Mouse (Mus musculus) E14TG2a.4 (cell line): ENCODE results near the gene Trank1.

Source experiments
- H3K27me3 ChIP-seq: 2 replicates; pipeline ENCODE4 v1.6.1; 2014; ENCODE audit warnings: low read length, control low read depth; ENCODE audit not compliant: insufficient read depth
- H3K36me3 ChIP-seq: 2 replicates; pipeline ENCODE4 v1.6.1; 2014; ENCODE audit warnings: low read length, control low read depth; ENCODE audit not compliant: insufficient read depth
- H3K4me1 ChIP-seq: replicated peaks from 2 replicates; pipeline ENCODE4 v1.6.1; 2014; ENCODE audit warnings: low read depth, low read length, control low read depth
- H3K4me3 ChIP-seq: replicated peaks from 2 replicates; pipeline ENCODE4 v1.5.1; 2014; ENCODE audit warnings: mild to moderate bottlenecking, low read length
- H3K9me3 ChIP-seq: 2 replicates; pipeline ENCODE4 v1.6.1; 2014; ENCODE audit warnings: low read length, control low read depth
- CTCF ChIP-seq: conservative IDR thresholded peaks from 2 replicates; pipeline ENCODE4 v1.5.1; 2014; ENCODE audit warnings: low read length
- NANOG ChIP-seq: IDR thresholded peaks from 2 replicates; pipeline ENCODE4 v1.6.1; 2014; ENCODE audit warnings: borderline replicate concordance, low read length, mixed read lengths
- POU5F1 ChIP-seq: IDR thresholded peaks from 2 replicates; pipeline ENCODE4 v1.6.1; 2014; ENCODE audit warnings: low read length, borderline replicate concordance

The Trank1 gene

DNA sequence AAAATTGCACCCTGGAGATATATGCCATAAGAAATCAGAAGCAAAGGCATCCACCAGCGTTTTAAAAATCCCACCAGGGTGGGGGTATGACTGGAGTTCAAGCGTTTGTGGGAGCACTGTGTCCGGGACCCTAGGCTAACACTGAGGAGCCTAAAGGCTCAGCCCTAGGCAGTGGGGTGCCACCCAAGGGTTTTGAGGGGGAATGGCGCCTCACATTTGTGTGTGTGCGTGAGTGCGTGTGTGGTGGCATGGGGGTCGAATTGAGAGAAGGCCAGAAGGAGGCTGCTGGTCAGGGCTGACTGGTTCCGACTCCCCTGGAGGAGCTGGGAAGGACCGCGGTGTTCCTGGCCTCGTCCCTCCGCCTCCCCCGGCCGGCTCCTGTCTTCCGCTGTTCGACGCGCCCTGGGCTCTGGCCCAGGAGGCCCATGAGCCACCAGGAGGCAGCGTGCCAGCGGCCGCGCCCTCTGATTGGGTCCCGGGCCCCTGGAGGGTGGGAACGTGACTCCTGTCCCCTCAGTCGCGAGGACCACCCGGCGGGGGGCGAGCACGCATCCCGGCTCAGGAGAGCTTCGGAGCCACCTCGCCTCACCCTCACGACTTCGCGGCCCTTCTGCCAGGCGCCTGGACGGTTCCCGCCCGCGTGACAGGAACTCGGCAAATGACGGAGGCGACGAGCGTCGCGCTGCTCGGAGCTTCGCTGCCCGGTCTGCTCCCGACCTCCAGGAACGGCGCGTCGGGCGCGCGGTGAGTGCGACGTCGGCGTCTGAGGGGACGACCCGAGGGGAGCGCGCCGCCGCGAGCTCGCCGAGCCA lies at the start of gene Trank1:
TSS of gene Trank1 (plus strand) at position 709 of the 812 bp plus-strand sequence.
- no peak for TF ChIP-seq POU5F1
- no peak for TF ChIP-seq CTCF
- no peak for TF ChIP-seq NANOG
- Histone ChIP-seq H3K27me3 (peaks cover 53% of the 10 kb centered on the region), H3K4me1 (no peaks in the 10 kb centered on the region; the same call in 1 of the 2 replicates), H3K9me3 (no peaks in the 10 kb centered on the region), H3K36me3 (no peaks in the 10 kb centered on the region), H3K4me3 (peak within 1 kb of the TSS; percentile 79)

DNA sequence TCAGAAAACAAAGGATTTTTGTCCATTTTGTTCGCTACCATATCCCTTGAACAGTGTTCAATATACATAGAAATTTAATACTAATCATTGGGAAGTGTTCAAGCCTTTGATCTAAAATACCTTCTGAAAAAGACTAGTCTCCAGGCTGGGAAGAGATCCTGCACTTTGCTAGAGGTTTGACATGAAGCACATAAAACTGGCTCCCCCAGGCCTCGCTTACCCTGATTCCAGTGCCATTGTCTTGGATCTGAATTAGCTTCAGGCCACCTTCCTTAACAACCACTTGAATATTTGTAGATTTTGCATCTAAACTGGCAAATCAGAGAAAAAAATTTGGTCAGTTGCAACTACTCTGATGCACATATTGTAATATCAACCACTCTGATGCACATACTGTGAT lies 43.5 kb upstream of the Trank1 start:
- Histone ChIP-seq H3K27me3 (no peaks in the 10 kb centered on the region), H3K36me3 (peaks cover 50% of the 10 kb centered on the region), H3K4me1 (peaks cover 14% of the 10 kb centered on the region), H3K4me3 (no peak overlapping the region), H3K9me3 (no peaks in the 10 kb centered on the region)
- TF ChIP-seq CTCF (no peak), NANOG (no peak), POU5F1 (no peak)

DNA sequence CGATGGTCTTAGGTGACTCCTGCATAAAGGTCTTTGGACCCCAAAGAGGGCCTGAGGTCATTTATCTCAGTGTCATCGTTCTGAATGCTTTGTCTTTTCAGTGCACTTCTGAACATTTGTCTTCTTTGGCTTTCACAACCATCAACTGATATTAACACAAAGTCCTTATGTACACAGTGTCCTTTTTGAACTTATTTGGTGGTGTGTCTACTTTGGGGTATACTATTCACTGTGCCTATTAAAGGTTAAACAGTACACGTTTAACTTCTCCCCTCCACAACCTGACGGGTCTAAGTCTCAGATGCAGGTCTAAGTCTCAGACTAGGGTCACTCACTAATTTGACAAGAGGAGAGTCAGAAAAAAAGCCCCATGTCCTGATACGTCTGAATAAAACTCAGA lies 40.9 kb upstream of the Trank1 start:
- H3K36me3 ChIP-seq, result peaks cover 53% of the 10 kb centered on the region

DNA sequence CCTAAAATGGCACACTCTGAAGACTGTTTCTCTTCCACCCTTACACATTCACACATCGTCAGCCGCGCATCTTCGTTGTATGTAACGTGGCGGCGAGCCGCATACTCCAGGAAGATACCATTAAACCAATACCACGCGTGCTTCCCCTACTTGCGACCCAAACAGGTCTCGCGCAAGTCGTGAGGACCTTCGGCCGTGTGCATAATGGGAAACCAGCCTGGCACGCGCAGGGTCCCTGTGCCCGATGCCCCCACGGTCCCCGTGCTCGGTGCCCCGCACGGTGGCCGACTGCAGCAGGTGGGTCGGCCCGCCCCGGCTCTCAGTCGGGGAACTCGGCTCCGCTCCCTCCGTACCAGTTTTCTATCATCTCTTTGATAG lies 40.5 kb upstream of the Trank1 start:
- Histone ChIP-seq H3K36me3 (peaks cover 53% of the 10 kb centered on the region), H3K27me3 (no peaks in the 10 kb centered on the region), H3K9me3 (no peaks in the 10 kb centered on the region), H3K4me3 (peak overlapping the region; percentile 90), H3K4me1 (peaks cover 40% of the 10 kb centered on the region)
- no peak for TF ChIP-seq POU5F1
- TF ChIP-seq NANOG, result no peak

More for the DNA sequence above, 40.9 kb upstream of the Trank1 start:
- H3K4me3 ChIP-seq, result peak overlapping the region; percentile 90
- no peak for TF ChIP-seq NANOG
- no peak for TF ChIP-seq CTCF
- TF ChIP-seq POU5F1, result no peak
- peaks cover 40% of the 10 kb centered on the region for H3K4me1 ChIP-seq
- H3K9me3 ChIP-seq, result no peaks in the 10 kb centered on the region
- H3K27me3 ChIP-seq, result no peaks in the 10 kb centered on the region

DNA sequence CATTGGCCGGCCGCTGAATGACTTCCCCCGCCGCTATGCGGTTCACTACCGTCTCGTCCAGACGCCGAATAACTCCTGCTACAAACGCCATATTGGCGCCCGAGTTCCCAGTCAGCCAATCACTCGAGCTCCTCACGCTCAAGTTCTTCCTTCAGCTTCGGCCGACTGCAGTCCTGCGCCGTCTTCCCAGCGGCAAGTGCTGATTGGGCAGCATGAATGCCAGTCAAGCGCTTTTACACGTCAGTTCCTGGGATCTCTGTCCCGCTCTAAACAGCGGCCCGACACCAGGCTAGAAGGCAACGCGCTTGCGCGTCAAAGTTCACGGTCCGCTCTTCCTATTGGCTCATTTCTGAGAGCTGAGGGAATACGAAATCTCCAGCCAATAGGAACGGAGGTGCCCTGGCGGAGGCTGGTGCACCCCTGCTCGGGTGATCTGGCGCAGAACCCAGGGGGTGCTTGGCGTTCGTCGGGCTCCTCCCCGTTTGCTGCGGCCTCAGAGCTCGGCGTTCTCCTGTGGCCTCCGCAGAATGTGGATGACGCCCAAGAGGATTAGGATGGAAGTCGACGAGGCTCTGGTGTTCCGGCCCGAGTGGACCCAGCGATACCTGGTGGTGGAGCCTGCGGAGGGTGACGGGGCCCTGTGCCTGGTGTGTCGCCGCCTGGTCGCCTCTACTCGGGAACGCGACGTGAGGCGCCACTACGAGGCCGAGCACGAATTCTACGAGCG lies 39.9 kb upstream of the Trank1 start, which contains the start of the genes Mlh1 and Epm2aip1:
TSS of gene Mlh1 (minus strand) at position 358 of the 727 bp plus-strand sequence.
TSS of gene Epm2aip1 (plus strand) at position 496 of the 727 bp plus-strand sequence.
- Histone ChIP-seq H3K4me3 (peak within 1 kb of the TSS; percentile 92), H3K36me3 (peaks cover 53% of the 10 kb centered on the region), H3K9me3 (no peaks in the 10 kb centered on the region), H3K27me3 (no peaks in the 10 kb centered on the region), H3K4me1 (peaks cover 40% of the 10 kb centered on the region)
- TF ChIP-seq CTCF, result no peak
- no peak for TF ChIP-seq POU5F1
- TF ChIP-seq NANOG, result no peak

DNA sequence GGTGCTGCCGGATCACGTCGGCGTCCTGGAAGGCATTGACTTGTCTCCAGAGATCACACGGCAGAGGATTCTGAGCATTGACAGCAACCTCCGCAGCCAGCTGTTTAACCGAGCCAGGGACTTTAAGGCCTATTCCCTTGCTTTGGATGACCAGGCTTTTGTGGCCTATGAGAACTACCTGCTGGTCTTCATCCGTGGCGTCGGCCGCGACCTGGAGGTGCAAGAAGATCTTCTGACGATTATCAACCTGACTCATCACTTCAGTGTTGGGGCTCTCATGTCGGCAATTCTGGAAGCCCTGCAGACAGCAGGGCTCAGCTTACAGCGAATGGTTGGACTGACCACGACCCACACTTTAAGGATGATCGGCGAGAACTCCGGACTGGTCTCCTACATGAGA lies 39.2 kb upstream of the Trank1 start:
- no peak for TF ChIP-seq CTCF
- no peak for TF ChIP-seq NANOG
- no peak for TF ChIP-seq POU5F1
- peak overlapping the region; percentile 92 for H3K4me3 ChIP-seq
- no peaks in the 10 kb centered on the region for H3K27me3 ChIP-seq
- no peaks in the 10 kb centered on the region for H3K9me3 ChIP-seq
- peaks cover 40% of the 10 kb centered on the region for H3K4me1 ChIP-seq
- peaks cover 54% of the 10 kb centered on the region for H3K36me3 ChIP-seq

DNA sequence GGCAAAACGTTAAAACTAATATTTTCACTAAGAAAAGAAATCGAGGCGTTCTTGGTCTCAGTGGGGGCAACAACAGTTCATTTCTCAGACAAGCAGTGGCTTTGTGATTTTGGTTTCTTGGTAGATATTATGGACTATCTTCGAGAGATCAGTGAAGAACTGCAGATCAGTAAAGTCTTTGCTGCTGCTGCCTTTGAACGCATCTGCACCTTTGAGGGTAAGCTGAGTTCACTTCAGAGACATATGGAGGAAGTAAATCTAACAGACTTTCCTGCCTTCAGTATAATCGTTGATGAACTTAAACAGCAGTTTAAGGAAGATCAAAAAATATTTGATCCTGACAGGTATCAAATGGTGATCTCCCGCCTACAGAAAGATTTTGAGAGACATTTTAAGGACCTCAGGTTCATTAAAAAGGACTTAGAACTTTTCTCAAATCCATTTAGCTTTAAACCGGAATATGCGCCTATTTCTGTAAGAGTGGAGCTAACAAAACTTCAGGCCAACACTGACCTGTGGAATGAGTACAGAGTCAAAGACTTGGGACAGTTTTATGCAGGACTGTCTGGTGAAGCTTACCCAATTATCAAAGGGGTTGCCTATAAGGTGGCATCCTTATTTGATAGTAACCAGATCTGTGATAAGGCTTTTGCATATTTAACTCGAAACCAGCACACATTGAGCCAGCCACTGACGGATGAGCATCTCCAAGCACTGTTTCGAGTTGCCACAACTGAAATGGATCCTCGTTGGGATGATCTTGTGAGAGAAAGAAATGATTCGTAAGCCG lies 38.3 kb upstream of the Trank1 start:
- H3K36me3 ChIP-seq, result peaks cover 54% of the 10 kb centered on the region
- H3K27me3 ChIP-seq, result no peaks in the 10 kb centered on the region
- peak overlapping the region; percentile 92 for H3K4me3 ChIP-seq
- H3K9me3 ChIP-seq, result no peaks in the 10 kb centered on the region
- TF ChIP-seq NANOG (no peak), POU5F1 (no peak), CTCF (no peak)
- peaks cover 40% of the 10 kb centered on the region for H3K4me1 ChIP-seq

DNA sequence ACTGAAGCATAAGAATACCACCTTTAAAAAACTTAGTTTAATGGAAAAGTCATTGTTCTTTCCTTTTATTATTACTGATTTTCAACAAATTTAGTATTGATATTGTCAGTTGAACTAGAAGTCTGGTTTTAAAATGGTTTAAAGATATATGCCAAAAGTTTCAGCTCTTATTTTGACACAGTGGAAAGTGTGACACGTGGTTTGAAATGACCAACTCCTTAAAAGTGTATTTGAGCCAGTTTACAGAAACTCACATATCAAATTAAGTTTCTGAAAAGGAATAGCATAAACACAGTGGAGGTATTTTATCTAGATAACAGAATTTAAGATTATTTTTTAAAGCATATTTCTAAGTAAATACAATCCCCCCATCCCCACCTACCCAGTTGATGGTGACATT lies 37.6 kb upstream of the Trank1 start:
- Histone ChIP-seq H3K36me3 (peaks cover 60% of the 10 kb centered on the region), H3K27me3 (no peaks in the 10 kb centered on the region), H3K4me1 (peaks cover 40% of the 10 kb centered on the region), H3K4me3 (no peak overlapping the region), H3K9me3 (no peaks in the 10 kb centered on the region)
- TF ChIP-seq NANOG (no peak), CTCF (no peak), POU5F1 (no peak)
